Mouse (Mus musculus) cortical plate, adult 2 months (tissue): ENCODE results near the gene Thop1.

Experiments used
- CTCF ChIP-seq: fragments of 200-500 bp; IDR thresholded peaks from 2 replicates; pipeline ENCODE4 v1.5.1; 2011; ENCODE audit warnings: mild to moderate bottlenecking, control low read depth, low read length; ENCODE audit not compliant: insufficient read depth; ENCODE audit errors: extremely low read depth
- POLR2A ChIP-seq: fragments of 200-500 bp; IDR thresholded peaks from 2 replicates; pipeline ENCODE4 v1.6.1; 2011; ENCODE audit warnings: mild to moderate bottlenecking, low read length, control low read depth; ENCODE audit not compliant: insufficient read depth; ENCODE audit errors: extremely low read depth

DNA sequence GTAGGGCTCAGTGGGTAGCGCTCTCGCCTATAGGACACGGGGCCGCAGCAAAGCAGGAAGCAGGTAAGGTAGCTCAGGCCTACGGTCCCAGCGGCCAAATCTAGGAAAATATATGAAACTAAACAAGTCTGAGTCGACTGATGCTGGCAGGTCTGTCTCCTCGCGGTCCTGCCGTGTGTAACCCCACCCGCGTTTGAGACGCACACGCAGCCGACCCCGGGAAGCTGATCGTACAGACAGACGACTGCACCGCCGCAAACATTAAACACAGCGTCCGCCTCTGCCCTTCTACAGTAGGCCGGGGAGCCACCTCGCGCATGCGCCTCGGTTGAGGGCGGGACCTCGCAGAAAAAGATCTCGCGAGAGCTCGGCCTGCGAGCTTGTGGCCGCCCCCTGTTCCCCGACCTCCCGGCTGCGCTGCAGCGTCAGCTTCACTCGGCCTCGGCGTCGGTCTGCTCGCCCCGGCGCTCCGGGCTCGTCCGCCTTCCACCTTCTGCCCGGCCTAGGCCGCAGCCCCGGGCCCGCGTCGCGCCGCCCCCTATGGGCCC is 35.8 kb downstream of the Thop1 start, which contains the start of gene Map2k2:
- TF ChIP-seq POLR2A (peak; percentile 99), CTCF (no peak)
